Mouse (Mus musculus): ENCODE results near the gene Glcci1.

The Glcci1 gene

GRCm38 (mm10) chr6:8509551-8509950 is at the start of gene Glcci1:
Glcci1 (plus strand) TSS chr6:8509600.
- DNase-seq: peak; percentile 52 to 53

DNA sequence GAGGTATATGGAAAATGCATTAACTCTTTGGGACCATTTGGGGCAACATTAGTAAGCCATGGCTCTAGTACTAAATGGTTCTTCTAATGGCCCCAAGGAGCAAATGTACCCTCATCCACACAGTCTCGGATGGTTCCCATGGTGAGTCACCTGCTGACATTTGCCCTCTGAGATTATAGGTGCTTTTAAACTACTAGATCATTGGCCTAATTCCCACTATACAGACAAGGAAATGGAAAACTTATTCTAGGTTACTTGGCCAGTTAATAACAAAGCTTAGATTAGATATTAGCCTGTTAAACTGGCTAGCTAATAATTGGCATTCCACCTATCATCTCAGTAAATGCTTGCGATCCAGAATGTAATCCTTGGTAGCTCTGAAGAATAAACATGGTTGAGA is 47.0 kb upstream of the Glcci1 start:
- no peak for DNase-seq

GRCm38 (mm10) chr6:8465388-8465787 is 44.0 kb upstream of the Glcci1 start:
- DNase-seq: no peak

DNA sequence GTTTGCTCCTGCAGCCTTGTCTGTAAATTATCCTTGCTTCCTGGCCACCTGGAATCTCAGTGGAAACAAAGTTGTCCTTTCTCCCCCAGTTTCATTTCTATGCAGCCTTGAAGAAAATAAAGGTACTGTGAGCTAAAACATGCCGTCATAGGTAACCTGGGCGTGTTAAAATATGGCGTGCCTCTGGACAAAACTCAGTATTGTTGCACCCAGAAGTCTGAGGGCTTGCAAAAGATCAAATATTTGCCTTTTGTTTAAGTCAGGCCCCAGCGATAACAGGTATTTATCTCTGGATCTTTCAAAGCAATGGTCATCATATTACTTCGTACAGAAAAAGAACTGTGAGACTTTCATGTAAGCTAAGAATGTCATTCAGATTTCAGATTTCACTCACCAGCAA is 43.4 kb upstream of the Glcci1 start:
- no peak for DNase-seq

DNA sequence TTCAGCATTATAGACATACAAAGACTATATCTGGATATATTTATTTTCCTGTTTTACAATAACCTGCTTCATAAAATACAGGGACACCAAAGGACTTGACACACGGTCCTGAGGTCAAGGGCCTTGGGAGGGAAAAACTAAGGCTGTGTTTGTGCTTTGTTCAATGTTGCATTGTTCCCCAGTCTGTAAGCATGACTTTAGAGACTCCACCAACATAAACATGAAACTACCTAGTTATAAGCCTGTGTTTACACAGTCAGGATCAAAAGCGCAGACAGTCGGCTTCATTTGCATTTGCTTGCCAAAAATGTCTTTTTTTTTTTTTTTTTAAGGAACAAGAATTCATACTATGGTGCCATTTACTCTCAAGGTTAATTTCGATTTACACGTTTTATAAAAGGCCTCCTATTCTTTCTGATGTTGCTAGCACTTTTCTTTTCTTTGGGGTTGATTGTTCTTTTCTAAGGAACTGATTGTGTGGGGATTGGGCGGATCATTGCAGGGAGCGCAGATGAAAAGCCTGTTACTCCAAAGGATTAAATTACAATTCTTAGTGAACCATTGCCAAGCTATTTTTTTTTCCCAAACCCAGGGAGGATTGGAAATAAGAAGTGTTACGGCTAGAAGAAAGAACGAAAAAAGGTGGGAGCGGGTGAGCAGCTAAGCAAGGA is 41.6 kb upstream of the Glcci1 start:
- no peak for DNase-seq

GRCm38 (mm10) chr6:8469918-8470317 is 39.5 kb upstream of the Glcci1 start:
- DNase-seq: peak in 1 of 2 experiments; percentile 24

DNA sequence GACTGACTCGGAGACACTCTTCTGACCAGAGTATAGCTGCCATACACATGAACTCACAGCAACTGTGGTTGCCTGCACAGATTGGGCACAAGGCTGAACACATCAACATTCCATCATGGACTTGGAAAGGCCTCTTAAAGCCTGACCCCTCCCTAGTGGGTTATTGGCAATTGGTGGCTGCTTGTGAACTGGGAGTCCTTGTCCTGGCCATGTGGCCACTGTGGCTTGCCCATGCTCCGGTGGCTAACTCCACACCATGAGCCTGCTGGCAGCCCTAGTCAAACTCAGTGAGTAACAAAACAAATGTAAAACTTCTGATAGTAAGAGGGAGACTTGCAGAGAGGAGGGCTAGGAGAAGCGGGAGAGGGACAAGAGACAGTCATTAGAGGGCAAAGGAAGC is 37.3 kb upstream of the Glcci1 start:
- no peak for DNase-seq

- DNase-seq: peak in 1 of 2 experiments; percentile 6
Measured at GRCm38 (mm10) chr6:8472915-8473314, 36.5 kb upstream of the Glcci1 start.

GRCm38 (mm10) chr6:8473498-8473897 is 35.9 kb upstream of the Glcci1 start:
- no peak for DNase-seq

DNA sequence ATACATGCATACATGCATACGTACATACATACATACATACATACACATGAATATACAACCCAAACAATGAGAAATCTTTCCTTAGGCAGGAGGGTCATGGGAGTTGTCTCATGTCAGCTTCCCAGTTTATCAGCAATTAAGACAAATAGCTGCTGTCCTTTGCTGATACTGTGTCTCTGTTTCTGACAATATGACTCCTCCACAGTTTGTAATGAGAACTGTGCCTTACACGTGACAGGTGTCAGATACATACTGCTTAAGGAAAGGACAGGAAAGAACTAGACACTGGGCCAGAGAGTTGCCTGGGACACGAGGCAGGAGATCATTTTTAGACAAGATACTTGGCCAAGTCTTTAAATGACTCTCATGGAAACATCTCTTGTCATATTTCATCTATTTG is 35.1 kb upstream of the Glcci1 start:
- DNase-seq: no peak

GRCm38 (mm10) chr6:8474820-8475219 is 34.6 kb upstream of the Glcci1 start:
- no peak for DNase-seq

GRCm38 (mm10) chr6:8479176-8479575 is 30.2 kb upstream of the Glcci1 start:
- DNase-seq: no peak

- no peak for DNase-seq
Measured at GRCm38 (mm10) chr6:8484437-8485275, 24.7 kb upstream of the Glcci1 start.

- no peak for DNase-seq
Measured at GRCm38 (mm10) chr6:8485414-8486175, 23.8 kb upstream of the Glcci1 start.

DNA sequence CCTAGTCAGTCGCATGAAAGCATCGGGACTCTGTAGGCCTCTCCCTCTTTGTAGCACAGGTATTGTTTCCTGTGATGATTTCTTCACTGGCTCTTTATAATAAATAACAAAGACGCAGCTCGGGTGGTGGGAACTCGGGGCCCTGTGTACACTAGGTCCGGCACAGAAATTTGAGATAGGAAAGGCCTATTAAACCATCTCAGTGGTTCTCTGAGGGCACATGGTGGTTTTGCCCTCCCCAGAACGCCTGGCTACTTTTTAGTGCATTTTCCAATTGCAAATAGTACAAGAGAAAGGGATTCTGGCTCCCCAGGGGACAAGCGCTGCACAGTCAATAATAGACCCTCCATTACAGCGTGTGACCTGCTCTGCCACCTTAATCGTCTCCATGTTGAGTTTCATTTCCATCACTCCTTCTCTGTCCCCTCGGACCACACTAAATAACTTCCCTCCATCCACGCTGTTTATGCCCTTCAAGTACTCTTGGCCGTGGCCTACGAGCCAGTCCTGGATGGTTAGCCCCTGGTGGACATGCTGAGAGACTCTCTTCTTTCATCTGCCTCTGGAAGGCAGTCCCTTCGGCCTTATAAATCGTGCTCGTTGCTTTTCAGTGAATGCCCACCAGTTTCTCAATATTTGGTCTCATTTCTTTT is 22.9 kb upstream of the Glcci1 start:
- no peak for DNase-seq

DNA sequence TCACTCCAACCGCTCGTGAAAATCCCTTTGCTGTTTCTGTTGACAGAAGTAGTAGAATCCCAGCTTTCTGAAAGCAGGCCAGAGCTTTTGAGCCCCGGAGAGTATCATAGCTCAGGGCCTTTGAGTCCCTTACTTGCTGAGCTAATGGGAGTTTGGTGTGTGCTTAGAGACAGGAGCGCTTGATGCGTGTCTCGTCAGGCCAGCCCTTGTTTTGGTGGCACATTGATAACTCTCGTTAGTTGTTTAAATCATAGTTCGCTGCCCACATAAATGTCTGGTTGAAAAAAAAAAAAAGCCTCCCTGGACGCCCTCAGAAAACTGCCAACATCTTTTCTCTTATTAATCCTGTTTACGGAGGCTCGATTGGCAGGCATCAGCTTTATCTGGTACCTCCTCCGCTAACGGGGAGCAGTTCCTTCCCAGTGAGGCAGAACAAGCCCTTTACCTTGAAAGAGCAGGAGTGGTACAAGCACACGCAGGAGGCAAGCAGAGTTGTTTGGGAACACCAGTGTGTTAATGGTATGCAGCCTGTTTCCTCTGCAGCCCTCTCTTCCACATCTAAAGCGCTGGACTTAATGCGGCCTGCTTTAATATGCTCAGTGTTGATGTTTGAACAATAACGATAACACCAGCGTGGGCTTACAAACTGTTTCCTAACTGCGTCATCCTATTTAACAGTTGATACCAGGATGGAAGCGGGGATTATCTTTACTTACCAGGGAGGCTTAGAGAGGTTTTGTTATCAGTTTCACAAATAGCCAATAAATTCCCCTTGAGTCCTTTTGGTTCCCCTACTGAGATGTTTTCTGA is 22.2 kb upstream of the Glcci1 start:
- DNase-seq: no peak

DNA sequence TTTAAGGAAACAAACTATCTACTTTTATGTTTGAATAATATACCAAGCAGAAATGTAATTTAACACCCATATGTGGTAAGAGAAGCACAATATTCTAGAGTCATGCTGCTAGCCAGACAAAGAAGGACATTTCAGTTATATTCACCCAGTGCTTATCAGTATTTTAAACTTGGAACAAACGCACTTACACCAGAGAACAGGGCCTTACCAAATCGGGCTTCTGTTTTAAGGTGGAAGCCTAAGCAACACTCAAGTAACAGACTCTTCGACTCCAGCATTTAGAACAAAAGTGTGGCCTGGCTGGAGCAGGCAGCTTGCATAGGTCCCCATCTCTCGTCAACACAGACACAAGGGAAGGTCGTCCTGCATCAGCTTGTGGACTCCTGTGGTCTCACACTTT is 21.2 kb upstream of the Glcci1 start:
- DNase-seq: no peak

DNA sequence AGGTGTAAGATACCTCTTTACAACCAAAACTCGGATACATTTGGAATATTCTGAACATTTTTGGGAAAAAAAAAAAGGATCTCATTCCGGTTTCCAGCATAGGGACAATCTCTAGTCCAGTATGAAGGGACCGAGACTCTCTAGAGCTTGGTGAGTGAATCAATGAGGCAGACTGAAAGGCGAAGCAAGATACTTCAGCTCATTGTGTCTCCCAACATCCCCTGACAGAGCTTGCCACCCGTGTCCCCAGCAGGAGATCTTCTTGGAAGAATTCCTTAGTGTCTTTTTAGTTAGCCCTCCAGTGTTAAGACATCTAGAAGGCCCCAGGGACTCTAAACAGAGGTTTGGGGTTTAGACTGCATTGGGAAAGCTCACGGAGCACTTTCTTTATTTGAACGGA is 20.1 kb upstream of the Glcci1 start:
- DNase-seq: no peak

DNA sequence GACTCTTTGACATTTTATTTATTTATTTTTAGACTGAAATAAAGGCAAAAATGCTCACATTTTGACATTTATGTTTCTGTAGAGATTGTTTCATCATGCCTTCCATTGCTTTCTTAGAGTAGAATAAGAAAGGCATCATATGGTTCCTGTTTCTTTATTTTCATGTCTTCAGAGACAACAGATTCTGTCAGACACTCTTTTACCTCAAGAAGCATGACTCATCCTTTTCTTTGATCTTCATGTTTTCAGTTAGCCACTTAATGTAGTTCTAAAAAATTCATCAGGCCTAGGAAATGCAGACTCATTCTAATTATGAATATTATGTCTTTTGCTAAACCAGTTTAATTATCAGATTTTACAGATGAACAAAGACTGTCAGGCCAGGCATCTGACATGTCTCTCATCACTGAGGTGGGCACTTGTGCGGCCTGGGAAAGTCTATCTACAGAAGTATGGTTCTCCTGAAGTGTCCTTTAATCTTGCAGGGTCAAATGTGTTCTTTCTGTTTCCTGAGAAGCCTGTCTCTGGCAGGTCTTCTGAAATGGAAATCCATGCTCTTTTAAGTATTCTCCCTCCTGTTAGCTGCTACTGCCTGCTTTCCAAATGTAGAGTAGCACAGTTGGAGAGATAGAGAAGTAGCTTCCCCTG is 19.3 kb upstream of the Glcci1 start:
- DNase-seq: no peak

- no peak for DNase-seq
Measured at GRCm38 (mm10) chr6:8492248-8492647, 17.2 kb upstream of the Glcci1 start.

DNA sequence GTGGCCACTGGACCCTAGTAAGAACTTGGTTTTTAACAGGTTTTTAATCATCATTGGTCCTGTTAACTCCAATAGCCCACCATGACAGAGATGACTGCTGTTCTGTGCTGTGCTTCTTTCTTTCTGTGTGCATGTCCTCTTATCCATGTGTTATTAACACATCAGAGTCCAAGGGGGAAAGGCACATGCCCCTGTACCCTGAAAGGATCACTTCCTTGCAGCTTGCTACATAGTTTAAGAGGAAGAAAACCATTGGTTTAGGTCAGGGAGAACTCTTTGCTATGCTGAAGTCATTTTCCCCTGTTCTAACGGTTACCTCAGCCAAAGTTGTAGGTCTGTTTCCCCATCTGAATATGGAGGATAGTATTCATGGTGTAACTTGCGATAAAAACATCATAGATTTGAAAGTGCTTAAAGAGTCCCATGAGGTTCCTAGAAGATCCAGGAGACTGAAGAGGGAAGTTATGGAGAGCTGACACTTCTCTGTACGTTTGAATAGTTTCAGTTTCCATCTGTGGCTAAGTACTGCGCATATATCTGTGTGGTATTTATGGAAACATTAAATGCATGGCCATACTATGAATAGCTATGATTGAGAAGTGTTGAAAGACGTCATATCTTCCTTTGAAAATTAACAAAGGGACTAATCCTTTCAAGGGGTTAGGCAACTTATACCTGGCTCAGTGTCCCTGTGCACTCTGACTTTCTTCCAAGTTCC is 14.1 kb upstream of the Glcci1 start:
- DNase-seq: no peak

Data from kidney, adult 8-10 months (tissue).